Mouse (Mus musculus): Measurements from ENCODE around the gene Slc25a27.

- TF ChIP-seq POLR2A (IDR thresholded peaks at IDR 0.05; ENCODE audit: low read depth, low read length) (no peak), CTCF (IDR thresholded peaks at IDR 0.05; ENCODE audit: extremely low read depth, insufficient read length, insufficient replicate concordance, low read depth, low read length) (no peak)
Measured at GRCm38 (mm10) chr17:43704216-43704930, 37.4 kb upstream of the Slc25a27 start.
